Mouse (Mus musculus) cerebellum, postnatal 10 days (tissue): ENCODE measurements around the gene Wdpcp.

Experiments
- DNase-seq, 2 experiments: peaks; one replicate each; pipeline ENCODE4 v3.0.0; 2021; ENCODE audit warnings: mixed read lengths in 2 of 2

The Wdpcp gene

GRCm38 (mm10) chr11:21824941-21825340 is 252.9 kb downstream of the Wdpcp start:
- peak; percentile 26 to 51 for DNase-seq

- no peak for DNase-seq
Measured at GRCm38 (mm10) chr11:21826521-21826920, 254.5 kb downstream of the Wdpcp start.

GRCm38 (mm10) chr11:21847040-21847439 is 275.0 kb downstream of the Wdpcp start:
- DNase-seq: no peak

DNA sequence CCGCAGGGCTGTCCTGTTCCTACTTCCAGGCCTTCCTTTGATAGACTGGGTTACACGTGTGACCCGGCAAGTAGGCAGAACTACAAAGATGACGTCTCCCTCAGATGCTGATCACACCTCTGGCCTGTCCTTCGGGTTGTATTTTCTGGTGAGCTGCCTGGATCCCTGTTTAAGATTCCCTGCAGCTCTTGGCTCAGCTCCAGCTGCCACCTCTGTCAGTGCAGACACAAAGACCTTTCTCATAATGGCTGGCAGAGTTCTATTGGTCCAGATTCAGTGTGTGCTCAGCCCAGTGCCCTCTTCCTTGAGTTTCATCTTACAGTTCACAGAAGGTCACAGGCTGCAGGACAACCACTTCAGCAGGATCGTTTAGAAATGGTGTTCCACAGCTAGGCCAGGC is 292.0 kb downstream of the Wdpcp start:
- peak; percentile 29 to 53 for DNase-seq

GRCm38 (mm10) chr11:21864516-21864915 is 292.5 kb downstream of the Wdpcp start:
- no peak for DNase-seq

DNA sequence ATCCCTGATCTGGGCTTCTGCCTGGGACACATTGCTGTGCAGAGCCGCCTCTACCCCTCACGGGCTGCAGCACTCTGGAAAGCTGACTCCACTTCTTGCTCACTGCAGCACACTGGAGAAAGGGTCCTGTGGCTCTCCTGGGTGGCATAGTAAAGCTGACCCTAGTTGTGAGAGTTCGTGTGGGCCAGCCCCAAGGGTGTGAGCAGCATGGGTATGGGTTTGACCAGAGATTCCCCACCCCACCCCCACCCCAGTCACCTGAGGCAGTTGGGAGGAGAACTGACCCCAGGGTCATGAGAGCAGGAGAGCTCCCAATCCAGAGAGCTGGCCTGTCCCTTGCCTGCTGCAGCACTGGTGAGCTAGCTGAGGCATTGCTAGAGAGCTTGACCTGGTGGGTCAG is 296.6 kb downstream of the Wdpcp start:
- no peak for DNase-seq

- DNase-seq: peak in 1 of 2 experiments; percentile 35
Measured at GRCm38 (mm10) chr11:21870863-21871262, 298.8 kb downstream of the Wdpcp start.

DNA sequence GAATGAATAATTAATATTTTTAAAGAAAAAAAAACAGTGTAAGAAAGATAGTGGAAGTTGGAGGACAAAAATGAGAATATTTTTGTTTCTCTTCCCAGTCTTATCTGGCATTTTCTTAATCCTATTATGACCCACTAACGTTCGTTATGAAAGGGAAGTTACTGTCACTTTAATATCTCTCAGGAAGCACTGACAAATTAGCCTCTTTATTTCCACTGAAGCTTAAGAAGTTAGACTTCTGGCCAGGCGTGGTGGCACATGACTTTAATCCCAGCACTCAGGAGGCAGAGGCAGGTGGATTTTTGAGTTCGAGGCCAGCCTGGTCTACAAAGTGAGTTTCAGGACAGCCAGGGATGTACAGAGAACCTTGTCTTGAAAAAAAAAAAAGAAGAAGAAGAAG is 299.7 kb downstream of the Wdpcp start:
- DNase-seq: no peak

GRCm38 (mm10) chr11:21875077-21875476 is 303.0 kb downstream of the Wdpcp start:
- DNase-seq: no peak

DNA sequence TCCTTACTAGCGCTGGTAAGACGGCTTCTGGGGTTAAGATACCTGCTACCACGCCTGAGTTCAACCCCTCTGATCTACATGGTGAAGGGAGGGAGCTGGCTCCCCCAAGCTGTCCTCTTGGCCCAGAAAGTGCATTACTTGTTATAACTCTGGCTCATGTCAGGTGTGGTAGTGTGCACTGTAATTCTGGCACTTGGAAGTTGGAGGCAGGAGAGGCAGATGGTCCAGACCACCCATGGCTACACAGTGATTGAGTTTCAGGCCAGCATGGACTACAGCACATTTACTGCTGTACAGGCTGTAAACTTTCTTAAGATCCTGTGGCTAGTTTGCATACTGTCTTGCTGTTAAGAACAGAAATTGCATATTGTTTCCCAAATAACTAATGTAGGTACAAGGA is 322.7 kb downstream of the Wdpcp start:
- peak; percentile 69 to 78 for DNase-seq

DNA sequence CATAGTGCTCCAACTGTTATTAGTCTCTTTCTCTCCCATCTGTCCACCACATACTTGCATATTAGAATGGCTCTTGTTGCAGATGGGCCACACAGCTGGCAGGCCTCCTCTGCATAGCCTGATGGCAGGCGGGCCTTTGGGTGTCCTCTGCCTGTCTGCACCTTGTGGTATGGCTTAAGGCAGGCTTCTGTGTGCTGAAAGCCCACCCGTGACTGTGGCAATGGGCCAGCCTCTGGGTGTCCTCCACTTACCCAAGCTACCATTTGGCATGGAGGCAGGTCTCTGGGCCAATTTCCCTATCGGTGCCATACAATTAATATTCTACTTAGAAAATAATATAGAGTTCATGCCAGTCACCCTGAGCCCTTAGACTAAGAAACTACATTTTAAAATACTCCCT is 350.5 kb downstream of the Wdpcp start:
- DNase-seq: peak; percentile 24 to 68
